Mouse (Mus musculus) megakaryocyte, embryonic 14.5 days (primary cell): ENCODE measurements at regions not wholly inside any gene's neighbourhood (a gene's known extent, or its start where the extent isn't known, plus 50 kb on each side); places are given as distances from the start of the nearest gene placed in this dataset.

Source experiments
- FLI1 ChIP-seq: IDR thresholded peaks from 2 replicates; pipeline ENCODE4 v1.6.1; 2012; ENCODE audit warnings: low read length, inconsistent platforms, mixed read lengths
- GATA1 ChIP-seq: IDR thresholded peaks from 3 replicates; pipeline ENCODE4 v1.6.1; 2012; ENCODE audit warnings: mixed read lengths, low read length, inconsistent platforms, borderline replicate concordance

DNA sequence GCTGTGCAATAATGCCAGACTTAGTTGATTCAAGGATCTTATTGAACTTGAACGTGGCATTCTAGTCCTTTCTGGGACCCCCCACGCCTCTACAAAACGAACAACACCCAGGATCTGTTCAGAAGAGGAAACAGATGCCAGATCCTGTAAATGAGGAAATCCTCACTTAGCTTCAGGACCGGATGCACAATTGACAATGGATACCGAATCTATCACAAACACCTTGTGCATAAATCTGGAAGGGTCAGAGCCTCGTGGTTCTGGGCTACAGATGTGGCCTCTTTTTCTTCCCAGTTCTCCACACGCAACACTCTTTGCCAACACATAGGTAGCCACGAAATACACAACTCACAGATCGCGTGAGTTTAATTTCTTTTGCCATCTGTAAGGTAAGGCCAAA, 93.0 kb upstream of the Mki67 start:
- TF ChIP-seq GATA1, result no peak
- TF ChIP-seq FLI1, result no peak
